Mouse (Mus musculus): ENCODE measurements at regions not wholly inside any gene's neighbourhood (a gene's known extent, or its start where the extent isn't known, plus 50 kb on each side); places are given as distances from the start of the nearest gene placed in this dataset.

DNA sequence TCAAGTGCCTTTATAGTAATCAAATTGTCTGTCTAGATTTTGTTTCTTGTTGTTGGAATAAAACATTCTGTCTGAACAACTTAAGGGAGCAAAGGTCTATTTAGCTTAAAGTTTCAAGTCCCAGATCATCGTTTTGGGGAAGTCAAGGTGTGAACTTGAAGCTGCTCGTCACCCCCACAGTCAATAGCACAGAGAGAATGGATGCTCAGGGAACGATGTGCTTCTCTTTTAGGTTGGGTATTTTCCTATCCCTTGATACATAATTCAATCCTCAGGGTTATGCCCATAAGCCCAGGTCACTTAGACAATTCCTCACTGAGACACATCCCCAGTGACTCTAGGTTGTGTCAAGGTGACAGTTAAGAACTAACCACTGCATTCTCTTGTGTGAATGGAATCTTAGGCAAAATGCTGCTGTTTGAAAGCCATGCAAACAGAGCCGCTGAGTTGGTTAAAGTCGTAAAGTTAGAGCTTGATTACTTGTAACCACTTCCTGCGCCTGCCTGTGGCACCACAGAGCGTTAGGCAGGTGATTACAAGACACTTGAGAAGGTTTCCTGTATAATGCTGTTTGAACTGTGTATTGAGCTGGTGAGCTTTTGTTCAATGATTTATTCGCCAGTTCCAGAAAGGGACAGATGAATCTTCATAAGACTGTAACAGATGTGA lies 170.2 kb downstream of the Btg1 start:
- DNase-seq: no peak

- DNase-seq: no peak
These were observed 170.8 kb downstream of the Btg1 start for GRCm38 (mm10) chr10:96787572-96787946.

DNA sequence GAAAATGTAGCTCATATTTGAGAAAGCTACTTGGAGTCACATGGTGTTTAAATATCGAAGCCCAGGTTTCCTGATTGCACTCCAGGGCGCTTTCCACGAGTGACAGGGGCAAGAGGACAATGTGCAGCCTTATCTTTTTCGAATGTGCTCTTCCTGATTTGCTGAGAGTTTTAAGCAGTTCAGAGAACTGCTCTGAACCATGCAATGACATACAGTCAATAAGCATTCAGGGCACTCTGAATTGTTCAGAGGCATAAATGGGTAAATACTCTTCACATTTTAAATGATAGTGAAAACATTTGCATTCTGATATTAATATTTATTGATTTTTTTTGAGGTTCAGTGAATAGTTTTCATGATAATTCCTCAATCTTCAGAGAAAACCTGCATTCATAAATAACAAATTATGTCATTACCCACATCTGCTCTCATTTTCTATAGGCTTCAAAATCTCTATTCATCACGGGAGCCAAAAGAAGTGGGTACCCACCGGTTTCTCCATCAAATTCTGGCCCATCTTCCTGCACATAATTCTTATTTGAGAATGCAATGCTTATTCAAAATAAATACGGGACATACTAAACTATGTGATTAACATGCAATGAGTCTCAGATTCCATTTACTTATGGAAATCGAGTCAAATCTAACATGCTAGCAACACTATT lies 171.7 kb downstream of the Btg1 start:
- no peak for DNase-seq

- DNase-seq: no peak
These were observed 180.3 kb downstream of the Btg1 start for GRCm38 (mm10) chr10:96797116-96797515.

DNA sequence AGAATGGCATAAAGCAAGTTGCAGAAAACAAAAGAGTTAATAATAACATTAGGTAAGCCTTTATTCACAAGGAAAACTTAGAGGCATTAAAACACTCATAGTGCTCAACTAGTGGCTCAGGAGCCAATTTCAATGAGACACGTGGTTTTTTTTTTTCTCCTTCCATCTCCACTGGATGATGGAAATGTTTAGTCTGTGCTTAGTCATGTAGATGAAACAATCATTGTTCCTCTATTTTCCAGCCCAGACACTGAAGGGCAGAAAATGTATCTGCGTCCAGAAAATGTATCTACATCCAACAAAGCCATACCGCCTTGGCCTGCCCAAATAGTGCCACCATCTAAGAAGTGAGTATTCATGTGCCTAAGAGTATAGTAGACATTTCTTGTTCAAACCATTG lies 184.0 kb downstream of the Btg1 start:
- no peak for DNase-seq

GRCm38 (mm10) chr10:96804030-96804784 lies 187.4 kb downstream of the Btg1 start:
- DNase-seq: no peak

DNA sequence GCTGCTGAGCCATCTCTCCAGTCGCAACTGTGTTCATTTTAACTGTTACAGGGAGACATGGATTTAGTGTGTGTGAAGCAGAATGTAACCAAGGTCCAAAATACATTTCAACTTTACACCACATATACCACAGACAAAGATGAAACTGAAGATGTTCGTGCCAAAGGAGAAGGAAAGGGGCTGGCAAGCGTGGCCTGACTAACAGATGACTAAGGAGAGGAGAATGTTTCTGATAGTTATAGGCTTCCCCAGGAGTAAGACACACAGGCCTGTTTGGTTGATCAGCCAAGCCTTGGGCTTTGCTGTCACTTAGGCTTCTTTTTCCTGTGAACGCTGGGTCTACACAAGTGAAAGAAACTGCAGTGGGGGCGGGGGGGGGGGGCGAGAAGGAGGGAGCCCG lies 189.8 kb downstream of the Btg1 start:
- DNase-seq: no peak

DNA sequence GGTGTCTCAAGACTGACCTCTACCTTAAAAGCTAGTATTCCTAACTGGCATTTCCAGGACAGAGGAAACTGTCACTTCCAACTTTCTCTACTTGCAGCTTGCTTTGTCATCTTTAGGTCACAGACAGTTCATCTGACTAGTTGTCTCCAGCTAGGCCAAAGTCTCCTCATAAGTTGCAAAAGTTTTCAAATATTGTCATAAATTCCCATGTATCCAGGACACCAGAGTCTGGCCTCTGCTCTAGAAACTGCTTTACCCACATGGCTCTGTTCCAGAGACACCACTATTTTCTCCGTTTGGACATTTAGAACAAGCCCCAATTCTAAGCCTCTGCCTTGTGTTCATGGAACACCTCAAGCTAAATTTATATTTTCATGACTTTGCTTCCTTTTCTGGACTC lies 205.0 kb downstream of the Btg1 start:
- no peak for DNase-seq

- DNase-seq: peak; percentile 36
These were observed 205.8 kb downstream of the Btg1 start for GRCm38 (mm10) chr10:96822344-96823335.

DNA sequence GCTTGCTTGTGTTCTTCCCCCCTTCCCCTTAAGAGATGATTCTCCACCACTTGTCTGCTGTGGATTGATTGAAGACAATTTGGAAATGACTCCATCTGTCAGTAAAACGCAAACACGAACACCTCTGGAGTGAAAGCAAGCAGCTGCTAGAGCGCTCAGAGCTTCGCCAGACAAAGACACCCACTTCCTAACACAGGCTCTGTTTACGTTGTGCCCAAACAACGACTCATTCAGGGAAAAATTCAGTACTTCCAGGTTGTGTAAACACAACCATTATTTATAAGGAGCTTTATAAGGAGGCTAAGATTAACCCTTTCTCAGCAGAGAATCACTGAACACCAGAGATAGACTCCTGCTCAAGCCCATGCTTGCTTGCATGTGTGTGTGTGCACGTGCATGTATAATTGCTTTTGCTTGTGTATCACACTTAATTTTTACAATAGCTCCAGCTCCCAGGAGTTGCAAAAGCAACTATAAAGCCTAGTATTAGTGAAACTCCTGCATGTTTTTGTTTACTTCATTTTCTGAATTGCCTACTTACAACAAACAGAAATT lies 209.5 kb downstream of the Btg1 start:
- DNase-seq: no peak

GRCm38 (mm10) chr10:96827971-96828370 lies 211.2 kb downstream of the Btg1 start:
- DNase-seq: no peak

GRCm38 (mm10) chr10:96828581-96829246 lies 211.9 kb downstream of the Btg1 start:
- DNase-seq: no peak

- DNase-seq: no peak
These were observed 214.3 kb downstream of the Btg1 start for GRCm38 (mm10) chr10:96831071-96831470.

- no peak for DNase-seq
These were observed 220.4 kb downstream of the Btg1 start for GRCm38 (mm10) chr10:96837230-96837629.

DNA sequence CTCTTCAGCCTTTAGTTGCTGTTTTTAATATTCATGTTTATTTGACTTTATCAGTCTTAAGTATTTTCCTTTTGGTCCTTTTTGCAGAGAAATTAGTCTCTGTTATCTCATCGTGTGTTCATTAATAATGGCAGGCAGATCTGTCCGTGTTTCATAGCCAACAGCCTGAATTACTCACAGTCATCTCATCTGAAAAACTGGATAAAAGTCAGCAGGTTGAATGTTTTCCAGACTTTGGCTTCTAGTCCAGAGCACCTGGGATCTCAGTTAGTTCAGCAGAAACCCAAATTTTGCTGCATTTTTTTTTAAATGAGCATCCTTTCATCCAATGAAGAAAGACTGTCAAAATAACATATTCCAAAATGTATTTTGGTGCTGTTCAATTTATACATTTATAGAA lies 224.3 kb downstream of the Btg1 start:
- DNase-seq: no peak

- no peak for DNase-seq
These were observed 225.2 kb downstream of the Btg1 start for GRCm38 (mm10) chr10:96841956-96842355.

DNA sequence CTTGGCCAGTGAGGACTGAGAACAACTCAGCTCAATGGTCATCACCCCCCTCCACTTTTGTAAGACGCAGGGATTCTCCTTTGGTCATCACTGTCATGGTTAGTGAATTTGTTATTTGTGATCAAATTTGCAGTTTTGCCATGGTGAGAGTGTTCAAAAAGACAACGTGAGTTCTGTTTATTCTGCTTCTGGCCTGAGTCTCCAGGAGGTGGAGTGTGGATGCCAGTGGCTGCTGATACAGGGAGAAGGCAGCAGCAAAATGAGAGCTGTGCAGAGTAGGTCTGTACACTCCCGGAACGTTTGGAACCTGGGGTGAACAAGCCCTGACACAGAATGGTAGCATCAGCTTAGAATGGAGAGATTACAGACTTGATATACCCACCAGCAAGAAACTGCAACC lies 229.1 kb downstream of the Btg1 start:
- DNase-seq: no peak

- DNase-seq: no peak
These were observed 230.2 kb downstream of the Btg1 start for GRCm38 (mm10) chr10:96847028-96847427.

DNA sequence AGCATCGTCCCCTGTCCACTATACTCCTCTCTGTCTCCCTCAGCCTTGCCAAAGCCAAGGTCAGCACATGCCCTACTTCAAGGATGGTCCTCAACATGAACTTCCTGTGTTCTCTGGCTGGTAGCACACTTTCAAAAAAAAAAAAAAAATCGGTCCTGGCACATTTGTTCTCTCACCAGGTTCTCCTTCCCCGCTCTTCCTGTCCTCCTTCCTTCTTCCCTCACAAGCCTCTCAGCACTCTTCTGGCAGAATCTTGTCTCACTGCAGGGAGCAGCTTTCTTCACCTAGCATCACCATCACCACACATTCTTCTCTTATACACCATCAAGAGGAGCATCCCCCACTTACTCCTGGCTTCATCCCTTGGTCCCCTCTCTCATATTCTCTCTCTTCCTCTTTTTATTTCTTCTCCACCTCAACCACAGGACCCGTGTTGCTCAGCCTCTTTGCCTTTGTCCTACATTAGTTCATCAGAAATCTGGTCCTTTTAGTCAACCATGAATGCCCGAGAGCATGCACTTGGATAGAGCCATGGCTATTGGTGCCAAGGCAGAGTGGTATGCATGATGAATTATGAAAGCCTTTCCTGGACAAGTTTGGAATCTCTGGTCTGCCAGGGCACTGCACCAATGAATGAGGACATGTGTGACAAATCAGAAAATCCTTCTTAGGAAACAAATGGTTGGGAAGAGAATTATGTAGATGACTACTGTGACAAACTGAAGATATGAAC lies 230.8 kb downstream of the Btg1 start:
- DNase-seq: peak; percentile 8

GRCm38 (mm10) chr10:96848496-96848895 lies 231.7 kb downstream of the Btg1 start:
- DNase-seq: no peak

DNA sequence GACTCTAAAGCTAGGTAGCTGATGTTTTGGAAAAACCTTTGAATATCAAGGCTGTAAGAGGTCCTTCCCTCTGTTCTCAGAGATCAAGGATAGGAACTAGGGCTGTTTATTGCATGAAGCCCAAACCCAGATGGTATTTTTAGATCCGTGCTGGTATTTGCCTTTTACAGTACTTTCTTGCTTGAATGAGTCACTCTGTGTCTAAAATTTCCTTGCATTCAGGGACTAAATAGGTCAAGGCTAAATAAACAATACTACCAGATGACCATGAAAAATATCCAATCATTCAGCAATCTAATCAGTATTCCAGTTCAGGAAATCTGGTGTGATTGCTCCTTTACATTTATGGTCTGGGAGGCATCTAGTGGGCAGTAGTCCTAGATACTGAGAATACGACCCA lies 243.6 kb downstream of the Btg1 start:
- no peak for DNase-seq
